Mouse (Mus musculus) neural tube, embryonic 13.5 days (tissue): ENCODE measurements at regions not wholly inside any gene's neighbourhood (a gene's known extent, or its start where the extent isn't known, plus 50 kb on each side); places are given as distances from the start of the nearest gene placed in this dataset.

Experiments used
- ATAC-seq: fragments of 200-750 bp; cut with Nextera tagmentation; 2 replicates; pipeline ENCODE4 v1.8.0; 2017; ENCODE audit warnings: low read depth, mild to moderate bottlenecking, moderate TSS enrichment, moderate library complexity
- H3K27ac ChIP-seq: fragments of 300-500 bp; sonication (generic); replicated peaks from 2 replicates; pipeline ENCODE4 v1.5.1; 2015; ENCODE audit warnings: moderate library complexity, mild to moderate bottlenecking, inconsistent platforms
- H3K27me3 ChIP-seq: fragments of 300-500 bp; sonication (generic); 2 replicates; pipeline ENCODE4 v1.6.1; 2015; ENCODE audit warnings: mild to moderate bottlenecking, inconsistent platforms
- H3K36me3 ChIP-seq: fragments of 300-500 bp; sonication (generic); 2 replicates; pipeline ENCODE4 v1.6.1; 2015; ENCODE audit warnings: mild to moderate bottlenecking, inconsistent platforms
- H3K4me1 ChIP-seq: fragments of 300-500 bp; sonication (generic); replicated peaks from 2 replicates; pipeline ENCODE4 v1.6.1; 2015; ENCODE audit warnings: inconsistent platforms
- H3K4me2 ChIP-seq: fragments of 300-500 bp; sonication (generic); 2 replicates; pipeline ENCODE4 v1.6.1; 2015; ENCODE audit warnings: inconsistent platforms, mild to moderate bottlenecking, moderate library complexity
- H3K4me3 ChIP-seq: fragments of 300-500 bp; sonication (generic); 2 replicates; pipeline ENCODE4 v1.5.1; 2015; ENCODE audit warnings: mild to moderate bottlenecking, inconsistent platforms
- H3K9ac ChIP-seq: fragments of 300-500 bp; sonication (generic); 2 replicates; pipeline ENCODE4 v1.6.1; 2015; ENCODE audit warnings: moderate library complexity, mild to moderate bottlenecking, inconsistent platforms
- H3K9me3 ChIP-seq: fragments of 300-500 bp; sonication (generic); 2 replicates; pipeline ENCODE4 v1.6.1; 2016; ENCODE audit warnings: inconsistent platforms
- WGBS: fragments of 180-500 bp; shearing (Covaris S2); methylation state at CpG from one replicate; pipeline ENCODE4 v1.1.7; 2015; 5-methylcytosine and 5-hydroxymethylcytosine counted together

- no peaks in the 10 kb centered on the region for H3K27me3 ChIP-seq
- no peak overlapping the region for H3K27ac ChIP-seq
- H3K9me3 ChIP-seq = peaks cover 6% of the 10 kb centered on the region
- no peak overlapping the region for H3K9ac ChIP-seq
- WGBS = 55% methylated on average over 1 of the region's 1 CpGs
- no peak overlapping the region for H3K4me2 ChIP-seq
- H3K36me3 ChIP-seq = no peaks in the 10 kb centered on the region
- ATAC-seq = no peak
- no peaks in the 10 kb centered on the region for H3K4me1 ChIP-seq
- H3K4me3 ChIP-seq = no peak overlapping the region
Observed at GRCm38 (mm10) chr15:36866088-36866487, 141.5 kb downstream of the Zfp706 start.

GRCm38 (mm10) chr15:36865332-36865731 lies 142.2 kb downstream of the Zfp706 start:
- Histone ChIP-seq H3K4me2 (no peak overlapping the region), H3K9ac (no peak overlapping the region), H3K4me1 (no peaks in the 10 kb centered on the region), H3K27me3 (no peaks in the 10 kb centered on the region), H3K4me3 (no peak overlapping the region), H3K27ac (no peak overlapping the region), H3K9me3 (peaks cover 6% of the 10 kb centered on the region), H3K36me3 (no peaks in the 10 kb centered on the region)
- no peak for ATAC-seq
- 77% methylated on average over 3 of the region's 3 CpGs for WGBS

GRCm38 (mm10) chr15:36864046-36864445 lies 143.5 kb downstream of the Zfp706 start:
- no peaks in the 10 kb centered on the region for H3K27me3 ChIP-seq
- no peak overlapping the region for H3K9ac ChIP-seq
- 77% methylated on average over 2 of the region's 2 CpGs for WGBS
- no peak overlapping the region for H3K4me3 ChIP-seq
- no peak overlapping the region for H3K4me2 ChIP-seq
- no peak for ATAC-seq
- no peaks in the 10 kb centered on the region for H3K4me1 ChIP-seq
- H3K36me3 ChIP-seq = no peaks in the 10 kb centered on the region
- peaks cover 6% of the 10 kb centered on the region for H3K9me3 ChIP-seq
- no peak overlapping the region for H3K27ac ChIP-seq

GRCm38 (mm10) chr15:36858711-36859110 lies 148.9 kb downstream of the Zfp706 start:
- no peak for ATAC-seq
- Histone ChIP-seq H3K9me3 (peaks cover 6% of the 10 kb centered on the region), H3K27me3 (no peaks in the 10 kb centered on the region), H3K4me1 (0 out of 2 replicates have a peak, but pooled peaks cover 5% of the 10 kb centered on the region), H3K27ac (no peak overlapping the region), H3K4me3 (no peak overlapping the region), H3K36me3 (no peaks in the 10 kb centered on the region), H3K9ac (no peak overlapping the region), H3K4me2 (no peak overlapping the region)
- WGBS = 82% methylated on average over 4 of the region's 4 CpGs

- no peaks in the 10 kb centered on the region for H3K36me3 ChIP-seq
- no peaks in the 10 kb centered on the region for H3K27me3 ChIP-seq
- H3K4me3 ChIP-seq = no peak overlapping the region
- 71% methylated on average over 1 of the region's 1 CpGs for WGBS
- peaks cover 4% of the 10 kb centered on the region for H3K9me3 ChIP-seq
- no peak for ATAC-seq
- no peak overlapping the region for H3K27ac ChIP-seq
- H3K9ac ChIP-seq = no peak overlapping the region
- 0 out of 2 replicates have a peak, but pooled peaks cover 5% of the 10 kb centered on the region for H3K4me1 ChIP-seq
- H3K4me2 ChIP-seq = no peak overlapping the region
Observed at GRCm38 (mm10) chr15:36857622-36858021, 150.0 kb downstream of the Zfp706 start.

- no peaks in the 10 kb centered on the region for H3K9me3 ChIP-seq
- no peaks in the 10 kb centered on the region for H3K36me3 ChIP-seq
- no peaks in the 10 kb centered on the region for H3K27me3 ChIP-seq
- 82% methylated on average over 7 of the region's 7 CpGs for WGBS
- no peak overlapping the region for H3K27ac ChIP-seq
- no peak for ATAC-seq
- H3K4me1 ChIP-seq = 0 out of 2 replicates have a peak, but pooled peaks cover 5% of the 10 kb centered on the region
- no peak overlapping the region for H3K4me2 ChIP-seq
- H3K9ac ChIP-seq = no peak overlapping the region
- H3K4me3 ChIP-seq = no peak overlapping the region
Observed at GRCm38 (mm10) chr15:36855550-36856131, 151.9 kb downstream of the Zfp706 start.

- H3K4me1 ChIP-seq = 0 out of 2 replicates have a peak, but pooled peaks cover 5% of the 10 kb centered on the region
- no peak overlapping the region for H3K27ac ChIP-seq
- no peaks in the 10 kb centered on the region for H3K27me3 ChIP-seq
- no peak overlapping the region for H3K4me3 ChIP-seq
- 64% methylated on average over 6 of the region's 6 CpGs for WGBS
- no peak for ATAC-seq
- H3K9ac ChIP-seq = no peak overlapping the region
- no peaks in the 10 kb centered on the region for H3K36me3 ChIP-seq
- no peak overlapping the region for H3K4me2 ChIP-seq
- no peaks in the 10 kb centered on the region for H3K9me3 ChIP-seq
Observed at GRCm38 (mm10) chr15:36854900-36855321, 152.7 kb downstream of the Zfp706 start.

- ATAC-seq = no peak
- Histone ChIP-seq H3K27me3 (no peaks in the 10 kb centered on the region), H3K36me3 (no peaks in the 10 kb centered on the region), H3K4me1 (no peaks in the 10 kb centered on the region), H3K4me3 (no peak overlapping the region), H3K4me2 (no peak overlapping the region), H3K9ac (no peak overlapping the region), H3K9me3 (no peaks in the 10 kb centered on the region), H3K27ac (no peak overlapping the region)
- 59% methylated on average over 6 of the region's 6 CpGs for WGBS
Observed at GRCm38 (mm10) chr15:36852229-36852821, 155.2 kb downstream of the Zfp706 start.

- H3K4me3 ChIP-seq = no peak overlapping the region
- no peaks in the 10 kb centered on the region for H3K27me3 ChIP-seq
- no peak overlapping the region for H3K27ac ChIP-seq
- WGBS = 70% methylated on average over 5 of the region's 5 CpGs
- H3K9me3 ChIP-seq = no peaks in the 10 kb centered on the region
- no peak overlapping the region for H3K4me2 ChIP-seq
- no peak for ATAC-seq
- H3K36me3 ChIP-seq = no peaks in the 10 kb centered on the region
- H3K9ac ChIP-seq = no peak overlapping the region
- H3K4me1 ChIP-seq = 0 out of 2 replicates have a peak, but pooled peaks cover 10% of the 10 kb centered on the region
Observed at GRCm38 (mm10) chr15:36848238-36848637, 159.3 kb downstream of the Zfp706 start.

GRCm38 (mm10) chr15:36846806-36847205 lies 160.8 kb downstream of the Zfp706 start:
- no peak overlapping the region for H3K4me2 ChIP-seq
- H3K27ac ChIP-seq = no peak overlapping the region
- H3K9me3 ChIP-seq = no peaks in the 10 kb centered on the region
- no peak overlapping the region for H3K9ac ChIP-seq
- H3K27me3 ChIP-seq = no peaks in the 10 kb centered on the region
- WGBS = 54% methylated on average over 9 of the region's 9 CpGs
- H3K36me3 ChIP-seq = no peaks in the 10 kb centered on the region
- peaks cover 10% of the 10 kb centered on the region; the same call in 1 of the 2 replicates for H3K4me1 ChIP-seq
- no peak for ATAC-seq
- no peak overlapping the region for H3K4me3 ChIP-seq
